Mouse (Mus musculus): ENCODE results near the gene Pld5. TPM values are rescaled to one million over a fixed set of nuclear protein-coding genes. Genes with fewer than 3 reads are reported as not detected.
A peak's percentile ranks its signal among the peaks of the same experiment; 100 is the strongest.

Gene Pld5
- total RNA-seq, 2 experiments from 2014 or later: 0.59 to 0.66 TPM

DNA sequence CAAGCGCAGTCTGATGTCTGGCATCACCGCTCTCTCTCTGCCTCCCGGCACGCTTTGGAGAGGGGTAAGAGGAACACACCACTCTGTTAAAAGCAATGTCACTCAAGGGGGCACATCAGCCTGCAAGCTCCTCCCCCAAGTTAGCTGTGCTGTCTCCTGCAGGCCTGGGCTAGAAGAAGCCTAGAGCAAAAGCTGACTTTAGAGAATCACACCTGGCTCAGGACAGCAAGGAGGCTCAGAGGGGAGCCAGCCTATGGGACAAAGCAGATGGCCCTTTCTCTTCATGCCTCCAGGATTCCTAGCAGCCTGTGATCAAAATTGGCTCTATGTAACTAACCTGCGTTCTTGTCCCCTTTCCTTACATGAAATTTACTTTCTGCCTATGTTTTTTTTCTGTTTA, 107.3 kb downstream of the Pld5 start:
- DNase-seq: no peak

- no peak for DNase-seq
Observed at GRCm38 (mm10) chr1:176167114-176167513, 108.0 kb downstream of the Pld5 start.

DNA sequence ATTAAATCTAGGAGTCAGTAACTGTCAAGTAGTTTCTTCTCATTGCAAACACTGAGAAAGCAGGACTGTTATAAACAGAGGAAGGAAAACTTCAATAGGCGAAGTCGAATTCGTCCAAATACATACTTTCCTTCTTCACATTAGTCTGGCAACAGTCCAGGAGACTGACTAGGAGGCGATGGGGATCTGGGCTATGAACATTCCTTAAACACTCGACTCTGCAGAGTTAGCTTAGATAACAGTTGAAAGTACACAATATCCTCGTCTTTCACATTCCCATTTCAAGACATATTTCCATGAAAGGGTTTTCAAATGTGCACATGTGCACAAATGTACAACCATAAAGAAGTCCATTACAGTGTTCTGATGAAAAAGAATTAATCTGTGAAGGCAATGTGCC, 129.8 kb downstream of the Pld5 start:
- no peak for DNase-seq

GRCm38 (mm10) chr1:176134379-176134778, 140.7 kb downstream of the Pld5 start:
- DNase-seq: no peak

- DNase-seq: no peak
Observed at GRCm38 (mm10) chr1:176125771-176126170, 149.3 kb downstream of the Pld5 start.

GRCm38 (mm10) chr1:176124441-176124840, 150.7 kb downstream of the Pld5 start:
- DNase-seq: no peak

DNA sequence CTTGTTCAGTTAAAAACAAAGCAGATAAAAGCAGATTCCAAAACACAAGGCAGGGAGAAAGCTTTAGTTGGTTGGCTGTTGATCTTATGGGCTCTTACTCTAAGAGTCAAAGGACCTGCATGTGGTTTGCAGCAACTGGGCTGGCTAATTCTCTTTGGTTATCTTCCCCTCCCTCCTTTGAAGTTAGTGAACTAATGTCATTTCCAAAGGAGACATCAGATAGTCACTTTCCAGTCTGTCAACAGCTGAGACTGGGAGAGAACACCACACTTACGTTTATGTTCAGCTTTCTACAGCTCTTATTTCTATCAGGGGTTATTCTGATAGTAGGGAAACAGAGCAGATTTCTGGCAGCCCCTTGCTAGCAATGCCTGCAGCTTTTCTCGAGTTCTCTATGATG, 151.3 kb downstream of the Pld5 start:
- DNase-seq: no peak

DNA sequence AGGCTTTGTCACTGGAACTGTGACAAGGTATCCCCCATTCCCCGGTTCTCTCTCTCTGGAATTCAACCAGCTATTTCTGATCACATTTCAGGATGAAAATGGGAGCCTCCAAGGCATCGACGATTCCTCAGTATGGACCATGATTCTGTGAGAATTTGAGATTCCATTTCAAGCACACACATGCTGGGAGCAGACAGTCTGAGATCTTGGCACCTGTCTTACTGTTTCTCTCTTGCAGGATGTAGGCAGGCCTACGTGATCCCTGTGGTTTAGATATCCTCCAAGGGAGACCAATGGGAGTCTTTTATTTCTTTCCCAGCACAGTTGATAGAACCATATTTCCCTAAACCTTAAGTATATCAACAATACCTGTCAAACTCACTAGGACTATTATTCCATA, 159.5 kb downstream of the Pld5 start:
- no peak for DNase-seq

DNA sequence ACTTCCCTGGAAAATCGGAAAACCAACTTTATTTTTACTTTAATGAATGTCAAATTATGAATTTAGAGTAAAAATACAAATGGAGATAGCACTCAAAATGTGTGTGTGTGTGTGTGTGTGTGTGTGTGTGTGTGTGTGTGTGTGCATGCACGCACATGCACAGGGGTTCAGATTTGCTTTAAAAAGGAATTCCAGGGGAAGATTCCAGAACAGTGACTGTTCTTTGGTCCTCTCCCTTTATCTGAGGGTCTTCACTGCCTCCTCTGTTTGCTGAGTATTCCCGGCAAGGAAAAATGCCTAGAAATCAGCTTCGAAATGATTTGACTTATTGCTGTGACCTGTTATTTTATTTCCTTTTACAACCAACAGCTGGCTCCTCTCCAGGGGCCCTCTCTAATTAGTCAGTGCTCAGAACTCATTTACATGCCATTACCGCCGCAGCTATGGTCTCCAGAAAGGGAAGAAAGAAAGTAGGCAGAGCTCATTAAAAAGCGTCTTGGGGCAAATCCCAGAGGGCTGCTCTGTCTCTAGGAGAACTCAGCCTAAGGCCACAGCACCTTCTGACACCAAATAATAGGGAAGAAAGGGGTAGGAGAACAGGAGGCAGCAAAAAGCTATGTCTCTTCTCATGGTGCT, 176.3 kb downstream of the Pld5 start:
- no peak for DNase-seq

DNA sequence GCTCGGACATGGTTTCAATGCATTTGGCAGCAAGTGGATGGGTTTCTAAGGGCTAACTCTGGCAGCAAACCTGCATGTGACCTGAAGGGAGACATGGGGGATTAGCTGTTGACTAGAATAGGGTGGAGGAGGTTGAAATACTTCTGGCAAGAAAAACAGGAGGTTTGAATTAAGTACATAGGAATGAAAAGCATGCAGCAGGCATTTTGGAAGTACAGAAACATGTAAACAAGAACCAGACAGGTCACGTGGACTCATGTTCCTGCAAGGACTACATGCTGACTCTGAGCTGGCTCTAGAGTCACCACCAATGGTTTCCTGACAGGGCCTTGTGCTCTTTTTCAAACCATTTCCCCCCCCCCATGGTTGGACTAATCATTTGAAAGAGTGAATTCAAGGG, 183.0 kb downstream of the Pld5 start:
- DNase-seq: no peak

DNA sequence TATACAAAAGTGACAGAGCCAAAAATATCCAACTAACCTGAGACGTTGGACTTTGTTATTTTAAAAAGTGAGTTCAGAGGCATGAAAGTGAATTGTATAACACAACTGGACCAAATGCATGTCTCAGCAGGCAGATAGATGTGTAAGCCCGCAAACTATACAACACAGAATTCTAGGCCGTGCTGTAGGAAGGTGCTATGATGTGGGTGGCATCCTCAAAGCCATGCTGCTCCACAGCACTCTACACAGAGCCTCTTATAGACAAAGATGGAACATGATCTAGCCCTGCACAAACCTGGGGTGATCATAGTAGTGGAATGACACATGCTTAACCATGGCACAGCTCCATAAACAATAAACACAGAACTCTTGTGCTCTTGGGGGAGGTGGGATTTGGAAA, 185.7 kb downstream of the Pld5 start:
- no peak for DNase-seq

DNA sequence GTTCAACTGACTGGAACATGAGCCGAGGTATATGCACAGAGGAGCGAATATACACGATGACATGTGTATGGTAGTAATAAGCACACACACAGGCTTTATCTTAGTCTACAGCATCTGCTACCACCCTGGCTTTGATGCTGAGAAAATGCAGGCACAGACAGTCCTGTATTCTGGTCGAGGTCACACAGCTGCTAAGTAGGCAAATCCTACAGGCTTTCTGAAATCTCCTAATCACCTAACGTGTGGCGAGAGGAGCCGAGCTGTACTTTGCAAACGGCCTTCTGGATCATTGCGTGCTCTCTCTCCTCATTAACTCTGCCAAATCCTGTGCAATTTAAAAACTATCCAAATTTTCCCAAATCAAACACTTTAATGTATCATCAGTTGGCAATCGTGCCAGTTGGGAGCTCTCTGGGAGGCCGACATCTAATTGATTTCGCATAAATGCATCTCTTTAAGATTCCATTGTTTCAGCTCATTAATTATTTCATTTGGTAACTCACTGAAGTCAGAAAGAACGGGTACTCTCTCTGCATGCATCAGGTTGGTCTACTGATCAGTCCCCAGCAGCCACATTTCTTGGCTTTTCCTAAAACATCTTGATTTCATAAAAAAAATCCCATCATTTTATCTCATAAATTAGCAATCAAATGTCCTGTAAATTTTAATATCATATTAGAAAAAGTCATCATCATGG, 189.0 kb downstream of the Pld5 start:
- DNase-seq: no peak

DNA sequence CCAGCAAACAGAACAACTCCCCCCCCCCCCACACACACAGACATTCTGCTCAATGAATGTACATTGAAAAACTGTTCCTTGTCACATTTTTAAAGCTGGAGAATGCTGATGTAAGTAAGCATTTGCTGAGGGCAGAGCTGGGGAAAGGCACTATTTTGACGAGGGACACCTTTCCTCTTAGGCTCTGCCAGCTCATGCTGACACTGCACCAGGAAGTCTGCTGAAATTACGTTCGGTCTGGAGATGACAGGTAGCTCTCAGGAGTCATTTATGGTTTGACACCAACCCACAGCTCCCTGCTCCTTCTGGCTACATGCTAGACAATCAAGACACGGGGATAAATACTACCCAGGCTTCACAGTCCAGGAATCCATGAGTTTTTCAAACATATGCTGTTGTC, 192.8 kb downstream of the Pld5 start:
- DNase-seq: no peak

- no peak for DNase-seq
Observed at GRCm38 (mm10) chr1:176080969-176081368, 194.1 kb downstream of the Pld5 start.

- DNase-seq: no peak
Observed at GRCm38 (mm10) chr1:176078410-176078809, 196.7 kb downstream of the Pld5 start.

DNA sequence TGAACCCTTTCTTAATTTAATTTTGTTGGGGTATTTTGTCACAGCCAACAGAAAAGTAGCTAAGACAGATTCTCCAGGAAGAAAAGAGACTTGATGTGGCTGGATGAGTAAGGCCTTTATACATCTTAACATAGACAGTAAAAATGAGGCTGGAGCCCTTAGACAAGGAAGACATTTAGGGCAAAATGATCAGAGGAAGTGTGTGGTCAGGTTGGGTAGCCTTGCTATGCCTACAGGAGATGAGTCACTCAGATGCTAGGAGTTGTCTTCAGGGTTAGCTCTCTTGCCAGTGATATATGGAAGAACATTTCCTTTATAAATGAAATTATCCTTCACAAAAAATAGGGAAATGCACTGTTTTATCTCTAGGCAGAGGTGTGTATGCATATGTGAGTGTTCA, 198.3 kb downstream of the Pld5 start:
- DNase-seq: no peak

- DNase-seq: no peak
Observed at GRCm38 (mm10) chr1:176075810-176076209, 199.3 kb downstream of the Pld5 start.

GRCm38 (mm10) chr1:176075409-176075808, 199.7 kb downstream of the Pld5 start:
- DNase-seq: peak; percentile 83 to 85

DNA sequence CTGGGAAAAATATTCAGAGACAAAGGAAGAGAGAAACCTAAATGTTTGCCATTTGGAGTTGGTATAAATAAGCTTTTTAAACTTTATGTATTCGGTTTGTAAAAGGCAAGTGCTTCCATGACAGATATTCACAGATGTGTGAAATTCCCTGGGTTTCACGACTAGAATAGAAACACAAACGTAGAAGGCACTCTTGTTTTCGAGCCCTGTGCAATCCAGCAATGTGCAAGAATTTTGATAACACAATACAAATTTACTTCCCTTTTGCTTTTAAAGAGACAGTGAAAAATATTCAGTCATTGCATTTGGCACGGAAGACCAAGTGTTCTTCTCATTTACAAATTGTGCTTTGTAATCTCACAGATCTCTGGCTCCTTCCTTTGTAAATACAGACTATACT, 200.6 kb downstream of the Pld5 start:
- DNase-seq: no peak

DNA sequence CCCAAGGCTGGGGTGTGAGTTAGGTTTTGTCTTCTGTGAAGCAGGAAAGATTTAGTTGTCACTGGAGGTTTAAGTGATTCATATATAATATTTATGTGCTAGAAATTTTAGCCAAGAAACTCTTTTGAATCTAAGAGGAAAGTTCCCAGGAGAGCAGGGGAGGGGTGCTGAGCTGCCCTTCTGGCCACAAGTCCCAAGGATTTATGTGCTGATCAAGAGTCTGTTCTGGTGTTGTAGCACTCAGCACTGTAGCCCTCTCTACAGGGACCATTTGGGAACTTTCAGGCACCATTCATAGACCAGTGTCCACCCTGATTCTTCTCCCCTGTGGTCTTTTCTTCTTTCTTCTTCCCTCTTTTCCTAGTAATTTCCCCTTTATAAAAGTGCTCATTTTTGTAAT, 209.8 kb downstream of the Pld5 start:
- no peak for DNase-seq

DNA sequence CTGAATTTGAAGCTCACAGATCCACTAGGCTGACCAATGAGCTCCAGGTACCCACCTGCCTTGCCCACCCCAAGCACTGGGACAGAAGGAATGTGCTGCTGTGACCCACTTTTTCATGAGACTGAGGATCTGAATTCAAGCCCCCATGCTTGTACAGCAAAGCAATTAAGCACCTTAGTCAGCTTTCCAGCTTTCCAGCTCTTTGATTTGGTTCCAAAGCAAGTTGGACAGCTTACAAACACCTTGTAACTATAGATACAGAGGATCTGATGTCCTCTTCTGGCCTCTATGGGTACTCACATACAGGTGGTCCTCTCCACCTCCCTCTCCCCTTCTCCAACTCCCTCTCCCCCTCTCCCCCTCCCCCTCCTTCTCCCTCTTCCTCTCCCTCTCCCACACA, 210.6 kb downstream of the Pld5 start:
- DNase-seq: no peak

DNA sequence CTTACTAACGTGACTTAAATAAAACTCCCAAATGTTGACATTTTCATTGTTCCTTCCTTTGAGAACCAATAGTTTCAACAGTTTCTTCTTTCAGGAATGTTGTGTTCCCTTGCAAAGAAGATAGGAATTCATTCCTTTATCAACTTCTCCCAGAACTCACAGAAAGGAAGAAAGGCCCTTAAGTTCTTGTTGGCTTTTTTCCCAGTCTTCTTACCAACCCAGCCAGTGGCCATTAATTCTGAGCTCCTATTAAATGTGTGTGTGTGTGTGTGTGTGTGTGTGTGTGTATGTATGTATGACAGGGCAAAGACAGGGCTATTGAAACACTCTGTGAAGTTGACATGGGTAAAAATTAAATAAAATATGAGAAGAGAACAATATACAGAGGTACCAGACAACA, 221.5 kb downstream of the Pld5 start:
- no peak for DNase-seq

- no peak for DNase-seq
Observed at GRCm38 (mm10) chr1:176046995-176047394, 228.1 kb downstream of the Pld5 start.

DNA sequence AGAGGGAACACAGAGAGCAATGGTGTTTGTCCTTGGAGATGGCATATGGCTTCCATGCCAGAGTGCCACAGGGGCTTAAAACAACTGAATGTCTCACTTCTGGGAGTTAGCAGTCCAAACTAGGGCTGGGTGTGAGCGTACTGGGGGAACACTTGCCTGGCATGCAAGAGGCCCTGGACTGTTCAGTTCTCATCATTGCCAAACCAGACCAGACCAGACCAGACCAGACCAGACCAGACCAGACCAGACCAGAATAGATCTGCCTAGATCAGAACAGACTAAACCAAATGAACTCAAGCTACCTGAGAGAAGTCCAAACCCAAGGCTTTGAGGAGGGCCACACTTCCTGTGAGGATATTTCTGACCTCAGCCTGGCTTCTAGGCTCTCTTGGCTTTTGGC, 228.7 kb downstream of the Pld5 start:
- no peak for DNase-seq
